Mouse (Mus musculus) macrophage (primary cell): ENCODE measurements around the gene Psmg3. TPM values are rescaled to one million over a fixed set of nuclear protein-coding genes. Genes with fewer than 3 reads are reported as not detected.

Source experiments
- H3K27ac ChIP-seq: fragments of 350-480 bp; formaldehyde crosslinking; 2 replicates; pipeline ENCODE4 v1.9.0; 2021
- H3K36me3 ChIP-seq: fragments of 350-480 bp; formaldehyde crosslinking; 2 replicates; pipeline ENCODE4 v1.9.0; 2021; ENCODE audit errors: inconsistent target
- H3K4me3 ChIP-seq: fragments of 350-480 bp; formaldehyde crosslinking; 2 replicates; pipeline ENCODE4 v1.9.0; 2021; ENCODE audit errors: inconsistent target
- H3K79me2 ChIP-seq: fragments of 350-480 bp; formaldehyde crosslinking; 2 replicates; pipeline ENCODE4 v1.9.0; 2021; ENCODE audit errors: inconsistent target
- WGBS: methylation state at CpG from one replicate; pipeline ENCODE4 v1.1.7; 2026; ENCODE audit warnings: inconsistent platforms; ENCODE audit not compliant: missing documents; 5-methylcytosine and 5-hydroxymethylcytosine counted together
- polyA plus RNA-seq: library from polyadenylated mRNA; stranded (reverse); fragments of 250-400 nt; gene quantifications from 3 replicates; pipeline ENCODE4 v1.2.4, GENCODE M21; 2018; ENCODE audit warnings: inconsistent platforms

The Psmg3 gene
- polyA plus RNA-seq, 1 experiment from 2014 or later: 5.1 TPM

DNA sequence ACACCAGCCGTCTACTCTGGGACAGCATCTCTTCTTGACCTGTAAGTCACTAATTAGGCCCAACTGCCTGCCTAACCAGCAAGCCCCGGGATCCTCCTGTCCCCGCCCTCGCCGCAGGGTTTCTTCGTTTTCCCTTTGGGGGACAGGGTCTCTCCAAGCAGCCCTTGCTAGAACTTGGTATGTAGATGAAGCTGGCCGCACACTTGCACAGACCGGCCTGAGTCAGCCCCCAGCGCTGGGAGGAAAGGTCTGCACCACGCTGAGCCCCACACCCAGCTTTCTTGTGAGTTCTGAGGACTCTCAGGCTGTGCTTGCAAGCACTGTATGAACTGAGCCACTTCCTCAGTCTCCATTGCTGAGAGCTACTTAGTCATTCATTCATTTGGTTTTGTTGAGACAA is 2.2 kb downstream of the Psmg3 start:
- Histone ChIP-seq H3K36me3 (peaks cover 28% of the 10 kb centered on the region), H3K27ac (no peak overlapping the region), H3K4me3 (no peak overlapping the region), H3K79me2 (peaks cover 15% of the 10 kb centered on the region)
- WGBS: 95% methylated on average over 10 of the region's 10 CpGs

DNA sequence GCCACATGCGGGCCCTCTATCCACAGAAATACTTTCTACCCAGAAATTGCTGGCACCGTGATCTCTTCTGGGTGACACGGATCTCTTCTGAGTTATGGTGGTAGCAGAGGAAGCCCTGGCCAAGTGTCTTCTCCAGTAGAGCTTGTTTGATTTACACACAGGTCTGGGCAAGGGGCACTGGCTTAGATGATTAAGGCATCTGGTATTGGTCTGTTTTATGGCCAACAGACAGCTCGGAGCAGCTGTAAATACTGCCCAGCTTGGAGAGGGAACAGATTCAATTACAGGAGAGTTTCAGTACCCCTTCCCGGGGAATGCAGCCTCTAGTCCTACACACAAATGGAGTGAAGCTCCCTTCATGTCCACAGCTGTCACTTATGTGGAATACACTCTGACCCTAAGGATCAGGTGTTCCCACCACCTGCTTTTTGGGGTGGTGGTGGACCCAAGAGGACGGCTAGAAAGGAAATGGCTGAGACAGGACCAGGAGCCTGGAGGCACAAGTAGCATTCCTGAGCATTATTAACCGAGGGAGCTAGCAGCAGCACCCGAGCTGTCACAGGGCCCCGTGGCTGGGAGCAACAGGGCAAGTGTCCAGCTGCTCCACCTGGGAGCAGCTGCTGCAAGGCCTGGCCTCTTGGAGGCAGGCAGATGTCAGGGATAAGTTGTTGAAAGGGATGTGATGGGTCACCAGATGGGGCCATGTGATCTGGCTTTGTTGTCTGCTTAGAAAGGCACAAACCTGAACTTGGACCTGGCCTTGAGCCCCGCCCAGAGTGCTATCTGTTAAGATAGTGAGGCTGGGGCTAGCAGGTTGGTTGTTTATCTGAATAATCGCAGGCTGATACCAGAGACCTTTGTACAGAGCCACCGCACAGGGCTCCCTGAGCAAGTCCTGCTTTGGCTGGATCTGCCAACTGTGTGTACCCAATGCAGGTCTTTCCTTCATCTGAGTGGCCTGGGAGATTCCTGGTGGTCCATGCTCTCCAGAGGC is 4.9 kb downstream of the Psmg3 start:
- 92% methylated on average over 12 of the region's 12 CpGs for WGBS
- H3K79me2 ChIP-seq: peaks cover 15% of the 10 kb centered on the region
- H3K27ac ChIP-seq: no peak overlapping the region
- H3K4me3 ChIP-seq: no peak overlapping the region
- H3K36me3 ChIP-seq: peaks cover 28% of the 10 kb centered on the region

DNA sequence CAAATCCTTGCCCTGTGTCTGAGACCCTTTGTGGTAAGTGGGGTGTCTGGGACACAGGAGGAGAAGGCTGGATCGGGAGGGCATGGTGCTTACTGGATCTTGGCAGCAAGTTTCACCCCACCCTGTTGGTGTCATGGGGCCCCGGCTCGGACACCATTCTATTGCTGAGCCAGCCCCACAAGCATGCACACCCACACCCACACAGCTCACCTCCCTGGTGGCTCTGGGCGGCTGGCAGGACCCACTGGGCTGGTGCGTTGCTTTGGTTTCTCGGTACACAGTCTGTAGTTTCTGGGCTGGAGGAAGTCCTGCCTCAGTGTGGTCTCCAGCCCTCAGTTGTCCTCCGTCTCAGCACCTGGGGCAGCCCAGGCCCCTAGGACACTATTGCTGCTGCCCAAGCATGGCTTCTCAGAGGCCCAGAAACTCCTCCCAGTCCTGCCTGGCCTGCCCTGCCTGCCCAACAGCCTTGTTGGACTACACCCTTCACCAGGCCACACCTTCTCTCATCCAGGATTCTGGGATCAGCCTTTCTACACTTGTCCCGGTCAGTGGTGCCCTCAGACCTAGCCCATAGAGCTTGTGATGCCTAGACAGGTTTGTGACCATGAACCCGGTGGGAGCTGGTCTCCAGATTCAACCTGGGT is 7.0 kb downstream of the Psmg3 start, which contains the start of gene Tmem184a:
Gene Tmem184a (minus strand): TSS at position 380 of the 644 bp plus-strand sequence.
- H3K36me3 ChIP-seq: peaks cover 28% of the 10 kb centered on the region
- no peak within 1 kb of the TSS for H3K4me3 ChIP-seq
- WGBS: 91% methylated on average over 9 of the region's 9 CpGs
- no peak within 1 kb of the TSS for H3K27ac ChIP-seq
- H3K79me2 ChIP-seq: no peaks in the 10 kb centered on the region

DNA sequence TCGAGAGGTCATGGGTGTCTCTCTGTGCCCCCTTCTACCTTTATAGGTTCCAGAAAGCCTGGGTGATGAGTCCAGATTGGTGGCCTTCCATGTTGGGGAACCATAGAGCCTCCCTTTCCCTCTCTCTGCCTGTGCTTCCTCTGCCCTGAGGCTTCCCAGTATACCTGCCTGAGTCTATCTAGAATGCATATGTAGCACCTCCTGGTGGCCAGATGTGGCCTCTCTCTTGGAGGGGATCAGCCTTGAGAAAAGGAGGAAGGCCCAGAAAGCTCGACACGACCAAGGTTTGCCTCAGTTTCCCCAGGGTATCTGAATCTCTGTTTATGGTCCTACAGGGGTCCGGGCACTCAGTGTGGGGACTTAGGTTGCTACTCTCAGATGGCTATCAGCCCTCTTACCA is 7.9 kb downstream of the Psmg3 start:
- H3K79me2 ChIP-seq: no peaks in the 10 kb centered on the region
- H3K27ac ChIP-seq: no peak overlapping the region
- no peak overlapping the region for H3K4me3 ChIP-seq
- 39% methylated on average over 4 of the region's 4 CpGs for WGBS
- H3K36me3 ChIP-seq: peaks cover 22% of the 10 kb centered on the region

DNA sequence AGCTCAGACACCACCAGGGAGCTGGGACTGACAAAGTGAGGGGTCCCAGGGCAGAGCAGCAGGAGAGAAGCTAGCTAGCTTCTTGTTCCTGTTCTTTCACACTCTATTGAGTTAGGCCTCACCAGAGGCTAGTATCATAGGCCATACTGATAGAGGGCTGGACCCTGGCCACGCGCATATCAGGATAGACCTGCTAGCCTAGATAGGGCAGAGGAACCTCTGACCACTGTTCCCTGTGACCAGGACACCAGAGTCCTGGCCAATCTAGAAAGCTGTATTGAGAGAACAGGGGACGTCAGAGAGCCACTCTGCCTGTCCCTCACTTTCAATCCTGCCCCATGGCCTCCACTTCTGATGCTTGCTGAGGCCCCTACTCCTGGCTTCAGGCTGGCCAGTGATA is 8.6 kb downstream of the Psmg3 start:
- peaks cover 15% of the 10 kb centered on the region for H3K36me3 ChIP-seq
- no peak overlapping the region for H3K27ac ChIP-seq
- no peak overlapping the region for H3K4me3 ChIP-seq
- no peaks in the 10 kb centered on the region for H3K79me2 ChIP-seq
- WGBS: 82% methylated on average over 3 of the region's 3 CpGs

DNA sequence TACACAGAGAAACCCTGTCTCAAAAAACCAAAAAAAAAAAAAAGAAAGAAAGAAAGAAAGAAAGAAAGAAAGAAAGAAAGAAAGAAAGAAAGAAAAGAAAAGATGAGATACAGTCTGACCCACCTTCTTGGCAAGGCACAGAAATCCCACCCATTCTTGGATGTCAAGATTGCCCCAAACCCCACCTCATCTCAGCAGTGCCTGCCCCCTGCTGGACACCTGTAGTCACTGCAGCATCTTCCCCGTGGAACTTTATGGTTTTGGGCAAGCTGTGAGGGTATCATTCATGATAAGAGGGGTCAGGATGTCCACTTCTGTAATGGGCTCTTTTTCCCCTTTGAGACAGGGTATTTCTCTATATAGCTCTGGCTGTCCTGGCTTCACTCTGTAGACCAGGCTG is 9.4 kb downstream of the Psmg3 start:
- WGBS: 0% methylated on average over 1 of the region's 1 CpGs
- H3K4me3 ChIP-seq: no peak overlapping the region
- H3K79me2 ChIP-seq: no peaks in the 10 kb centered on the region
- no peak overlapping the region for H3K27ac ChIP-seq
- peaks cover 7% of the 10 kb centered on the region; the same call in 1 of the 2 replicates for H3K36me3 ChIP-seq

DNA sequence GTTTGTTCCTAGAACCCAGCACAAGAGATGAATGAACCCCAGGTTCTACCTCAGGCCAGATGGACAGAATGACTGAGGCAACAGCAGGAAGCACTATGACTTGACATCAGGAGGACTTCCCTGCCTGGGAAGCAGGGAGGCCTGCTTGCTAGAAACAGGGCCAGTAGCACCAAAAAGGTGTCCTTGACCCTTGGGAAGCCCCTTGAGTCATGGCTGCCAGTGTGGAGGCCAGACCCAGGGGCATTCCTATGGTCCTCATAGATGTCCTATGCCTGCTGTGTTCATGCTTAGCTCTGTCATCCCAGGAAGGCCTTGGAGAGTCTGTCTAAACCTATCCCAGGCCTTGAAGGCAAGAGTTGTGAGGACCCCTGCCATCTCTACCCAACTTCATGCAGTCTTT is 10.2 kb downstream of the Psmg3 start:
- Histone ChIP-seq H3K27ac (no peak overlapping the region), H3K79me2 (no peaks in the 10 kb centered on the region), H3K36me3 (no peaks in the 10 kb centered on the region), H3K4me3 (no peak overlapping the region)

DNA sequence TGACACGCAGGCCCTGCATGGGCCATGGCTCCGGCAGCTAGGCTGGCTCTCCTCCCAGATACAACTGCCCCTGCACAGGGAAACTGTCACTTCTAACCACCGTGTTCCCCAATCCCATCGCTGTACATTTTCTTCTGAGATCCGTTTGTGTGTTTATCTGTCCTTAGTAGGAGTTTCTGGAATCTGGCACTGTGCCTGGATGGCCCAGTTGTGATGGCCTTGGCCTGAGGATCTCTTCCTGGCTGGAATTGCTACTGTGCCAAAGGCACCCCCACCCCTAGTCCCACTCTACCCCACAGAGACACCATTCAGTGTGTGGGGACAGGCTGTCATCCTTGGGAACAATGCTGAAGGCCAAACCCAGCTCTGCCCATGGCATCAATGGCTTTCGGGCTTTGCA is 10.7 kb downstream of the Psmg3 start:
- WGBS: 80% methylated on average over 6 of the region's 6 CpGs
- no peak overlapping the region for H3K4me3 ChIP-seq
- H3K36me3 ChIP-seq: no peaks in the 10 kb centered on the region
- no peak overlapping the region for H3K27ac ChIP-seq
- H3K79me2 ChIP-seq: no peaks in the 10 kb centered on the region

DNA sequence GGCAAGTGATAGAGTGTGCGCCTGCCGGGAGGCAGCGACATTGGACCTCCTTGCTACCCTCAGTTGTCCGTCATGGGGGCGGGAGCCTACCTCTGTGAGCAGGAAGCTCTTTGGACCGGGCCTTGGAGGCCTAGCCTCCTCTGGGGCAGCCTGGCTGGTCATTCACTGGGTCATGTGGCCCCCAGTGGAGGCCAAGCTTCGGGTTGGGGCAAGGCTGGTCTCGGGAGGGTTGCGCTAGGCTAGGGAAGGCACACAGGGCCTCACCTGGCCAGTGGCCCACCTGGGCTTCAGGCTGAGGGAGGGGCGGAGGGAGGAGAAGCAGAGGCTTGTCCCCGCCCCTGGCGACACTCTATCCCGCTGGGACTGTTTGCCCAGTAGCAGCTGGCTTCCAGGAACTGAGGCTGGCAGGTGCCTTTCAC is 12.7 kb downstream of the Psmg3 start:
- 44% methylated on average over 12 of the region's 13 CpGs for WGBS
- Histone ChIP-seq H3K36me3 (no peaks in the 10 kb centered on the region), H3K79me2 (no peaks in the 10 kb centered on the region), H3K4me3 (no peak overlapping the region), H3K27ac (no peak overlapping the region)

- 49% methylated on average over 9 of the region's 10 CpGs for WGBS
- H3K27ac ChIP-seq: no peak overlapping the region
- no peak overlapping the region for H3K4me3 ChIP-seq
- no peaks in the 10 kb centered on the region for H3K79me2 ChIP-seq
- H3K36me3 ChIP-seq: no peaks in the 10 kb centered on the region
Measured at GRCm38 (mm10) chr5:139813126-139813490, 13.6 kb downstream of the Psmg3 start.

DNA sequence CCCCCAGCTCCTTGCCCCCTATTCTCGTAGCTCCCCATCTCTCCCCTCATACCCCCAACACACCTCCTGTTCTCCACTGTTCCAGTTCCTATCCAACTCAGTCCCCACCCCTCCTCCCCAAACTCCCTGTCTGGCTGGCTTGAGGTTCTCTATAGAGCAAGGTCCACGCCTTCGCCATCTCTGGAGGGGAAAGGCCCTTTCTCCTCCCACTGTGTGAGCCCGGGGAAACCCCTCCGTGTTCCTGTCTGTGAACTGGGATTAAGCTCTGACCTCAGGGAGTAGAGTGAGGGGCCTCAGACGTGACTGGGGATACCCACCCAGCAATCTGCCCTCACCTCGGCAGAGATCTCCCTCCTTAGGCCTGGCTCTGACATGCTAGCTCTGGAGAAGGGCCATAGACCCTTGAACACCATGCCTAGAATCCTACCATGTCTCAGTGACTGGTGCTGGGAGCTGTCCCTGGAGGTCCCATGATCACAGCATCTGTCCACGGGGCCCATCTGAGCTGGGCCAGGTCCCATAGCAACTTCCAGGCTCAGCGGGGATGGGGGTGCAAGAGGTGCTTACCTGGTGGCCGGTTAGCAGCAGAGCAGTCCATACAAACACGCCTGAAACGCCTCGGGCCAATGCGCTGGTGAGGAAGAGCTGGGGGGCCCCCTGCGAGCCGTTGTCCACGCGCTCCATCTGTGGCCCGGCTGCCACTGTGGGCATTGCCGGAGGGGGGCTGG is 14.1 kb downstream of the Psmg3 start:
- WGBS: 78% methylated on average over 17 of the region's 20 CpGs
- H3K79me2 ChIP-seq: no peaks in the 10 kb centered on the region
- H3K36me3 ChIP-seq: no peaks in the 10 kb centered on the region
- H3K27ac ChIP-seq: no peak overlapping the region
- no peak overlapping the region for H3K4me3 ChIP-seq

GRCm38 (mm10) chr5:139811677-139812397 is 14.8 kb downstream of the Psmg3 start:
- Histone ChIP-seq H3K4me3 (no peak overlapping the region), H3K27ac (no peak overlapping the region), H3K79me2 (no peaks in the 10 kb centered on the region), H3K36me3 (no peaks in the 10 kb centered on the region)
- 72% methylated on average over 10 of the region's 15 CpGs for WGBS

- WGBS: 61% methylated on average over 4 of the region's 4 CpGs
- no peaks in the 10 kb centered on the region for H3K79me2 ChIP-seq
- H3K27ac ChIP-seq: no peak overlapping the region
- no peaks in the 10 kb centered on the region for H3K36me3 ChIP-seq
- no peak overlapping the region for H3K4me3 ChIP-seq
Measured at GRCm38 (mm10) chr5:139809397-139809796, 17.3 kb downstream of the Psmg3 start.

DNA sequence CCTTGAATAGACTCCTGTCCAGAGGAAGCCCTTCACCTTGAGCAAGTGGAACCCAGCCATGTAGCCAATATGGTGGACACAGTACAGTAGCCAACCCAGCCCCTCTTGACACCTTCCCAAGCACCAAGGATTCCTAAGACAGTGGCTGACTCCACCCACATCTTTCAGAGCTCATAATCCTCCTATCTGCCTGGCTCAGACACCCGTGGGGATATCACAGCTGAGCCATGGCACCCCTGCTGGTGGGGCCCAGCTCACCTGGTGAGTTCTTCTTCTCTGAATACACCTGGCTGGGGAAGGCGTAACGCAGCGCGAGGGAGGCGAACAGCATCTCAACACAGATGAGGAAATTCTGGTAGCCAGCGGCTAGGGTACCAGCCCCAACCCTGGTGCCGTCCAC is 20.8 kb downstream of the Psmg3 start:
- WGBS: 95% methylated on average over 8 of the region's 8 CpGs
- Histone ChIP-seq H3K79me2 (no peaks in the 10 kb centered on the region), H3K36me3 (peaks cover 6% of the 10 kb centered on the region), H3K27ac (no peak overlapping the region), H3K4me3 (no peak overlapping the region)
